Mouse (Mus musculus) frontal cortex, postnatal 14 days (tissue): ENCODE measurements around the gene Polr3c.
"Not testable (repeated sequence)": the region's sequence is repeated elsewhere in the genome, so short reads cannot be mapped to it uniquely, and the experiment has no call there.

Source experiments
- DNase-seq, 2 experiments: peaks; one replicate each; pipeline ENCODE4 v3.0.0; 2022; ENCODE audit warnings: low spot score in 2 of 2

Polr3c gene

GRCm38 (mm10) chr3:96727343-96727827, at the start of gene Polr3c, which contains the start of gene Rnf115:
Gene Polr3c, minus strand, starts transcription at chr3:96727628.
Gene Rnf115, plus strand, starts transcription at chr3:96727664.
- peak; percentile 89 to 91 for DNase-seq

GRCm38 (mm10) chr3:96777120-96777519, 49.7 kb upstream of the Polr3c start:
- DNase-seq = no peak

GRCm38 (mm10) chr3:96772949-96773348, 45.5 kb upstream of the Polr3c start:
- DNase-seq = no peak

- no peak for DNase-seq
Measured at GRCm38 (mm10) chr3:96769971-96770370, 42.5 kb upstream of the Polr3c start.

GRCm38 (mm10) chr3:96764528-96764927, 37.1 kb upstream of the Polr3c start:
- DNase-seq = no peak

GRCm38 (mm10) chr3:96759695-96760094, 32.3 kb upstream of the Polr3c start:
- no peak for DNase-seq

- no peak for DNase-seq
Measured at GRCm38 (mm10) chr3:96757691-96758090, 30.3 kb upstream of the Polr3c start.

- DNase-seq = no peak
Measured at GRCm38 (mm10) chr3:96755935-96756334, 28.5 kb upstream of the Polr3c start.

- DNase-seq = no peak
Measured at GRCm38 (mm10) chr3:96746829-96747228, 19.4 kb upstream of the Polr3c start.

- DNase-seq = no peak
Measured at GRCm38 (mm10) chr3:96744348-96744747, 16.9 kb upstream of the Polr3c start.

- DNase-seq = not testable (repeated sequence)
Measured at GRCm38 (mm10) chr3:96740279-96740678, 12.9 kb upstream of the Polr3c start.

GRCm38 (mm10) chr3:96737995-96738394, 10.6 kb upstream of the Polr3c start:
- DNase-seq = no peak

GRCm38 (mm10) chr3:96737013-96737740, 9.7 kb upstream of the Polr3c start:
- no peak for DNase-seq

- no peak for DNase-seq
Measured at GRCm38 (mm10) chr3:96735200-96735599, 7.8 kb upstream of the Polr3c start.

GRCm38 (mm10) chr3:96733984-96734383, 6.6 kb upstream of the Polr3c start:
- no peak for DNase-seq

GRCm38 (mm10) chr3:96730785-96731184, 3.4 kb upstream of the Polr3c start:
- no peak for DNase-seq

- no peak for DNase-seq
Measured at GRCm38 (mm10) chr3:96729403-96729784, 2.0 kb upstream of the Polr3c start.

GRCm38 (mm10) chr3:96728634-96729402, 1.4 kb upstream of the Polr3c start:
- DNase-seq = no peak

GRCm38 (mm10) chr3:96727828-96728633, 603 bp upstream of the Polr3c start:
- DNase-seq = peak in 1 of 2 experiments; percentile 19

- no peak for DNase-seq
Measured at GRCm38 (mm10) chr3:96719173-96719572, 8.3 kb downstream of the Polr3c start.

GRCm38 (mm10) chr3:96715854-96716253, 11.6 kb downstream of the Polr3c start:
- DNase-seq = no peak

GRCm38 (mm10) chr3:96714286-96714685, 13.1 kb downstream of the Polr3c start:
- DNase-seq = no peak
